Mouse (Mus musculus) neural tube, embryonic 11.5 days (tissue): ENCODE results near the gene Ccdc194. TPM values are rescaled to one million over a fixed set of nuclear protein-coding genes. Genes with fewer than 3 reads are reported as not detected.

Experiments
- ATAC-seq: fragments of 200-750 bp; cut with Nextera tagmentation; 2 replicates; pipeline ENCODE4 v1.8.0; 2017; ENCODE audit warnings: moderate number of reproducible peaks, mild to moderate bottlenecking, moderate TSS enrichment, moderate library complexity; ENCODE audit not compliant: insufficient read depth, low FRiP score, low TSS enrichment
- DNase-seq: peaks from one replicate; pipeline ENCODE4 v3.0.0-alpha.2; 2015; ENCODE audit warnings: low spot score
- H3K27ac ChIP-seq: fragments of 300-500 bp; sonication (generic); 2 replicates; pipeline ENCODE4 v1.5.1; 2014; ENCODE audit warnings: low read depth, mild to moderate bottlenecking, low read length
- H3K27me3 ChIP-seq: fragments of 300-500 bp; sonication (generic); 2 replicates; pipeline ENCODE4 v1.6.1; 2014; ENCODE audit warnings: mild to moderate bottlenecking, low read length, mixed read lengths; ENCODE audit not compliant: control insufficient read depth, insufficient read depth
- H3K36me3 ChIP-seq: fragments of 300-500 bp; sonication (generic); 2 replicates; pipeline ENCODE4 v1.6.1; 2014; ENCODE audit warnings: mild to moderate bottlenecking, low read length, moderate library complexity, mixed read lengths; ENCODE audit not compliant: control insufficient read depth, insufficient read depth
- H3K4me1 ChIP-seq: fragments of 300-500 bp; sonication (generic); 2 replicates; pipeline ENCODE4 v1.6.1; 2014; ENCODE audit warnings: low read length, mixed read lengths; ENCODE audit not compliant: control insufficient read depth, insufficient read depth
- H3K4me2 ChIP-seq: fragments of 300-500 bp; sonication (generic); 2 replicates; pipeline ENCODE4 v1.6.1; 2014; ENCODE audit warnings: low read depth, mild to moderate bottlenecking, moderate library complexity
- H3K4me3 ChIP-seq: fragments of 300-500 bp; sonication (generic); 2 replicates; pipeline ENCODE4 v1.5.1; 2014; ENCODE audit warnings: low read depth, low read length
- H3K9ac ChIP-seq: fragments of 300-500 bp; sonication (generic); 2 replicates; pipeline ENCODE4 v1.6.1; 2014; ENCODE audit warnings: mild to moderate bottlenecking, low read length
- H3K9me3 ChIP-seq: fragments of 300-500 bp; sonication (generic); 2 replicates; pipeline ENCODE4 v1.6.1; 2016; ENCODE audit warnings: low read length; ENCODE audit not compliant: control insufficient read depth
- WGBS: fragments of 180-500 bp; shearing (Covaris S2); extraction: QIAGEN DNeasy Blood & Tissue Kit; methylation state at CpG from one replicate; pipeline ENCODE4 v1.1.7; 2014; 5-methylcytosine and 5-hydroxymethylcytosine counted together
- polyA plus RNA-seq: library from polyadenylated mRNA; unstranded; fragments of >200 nt; fragmentation: Nextera tagmentation; extraction: Ambion mirVana; gene quantifications from 2 replicates; pipeline ENCODE4 v1.2.1, GENCODE M21; 2014

The Ccdc194 gene
- polyA plus RNA-seq, 1 experiment from 2014 or later = 0.16 TPM

DNA sequence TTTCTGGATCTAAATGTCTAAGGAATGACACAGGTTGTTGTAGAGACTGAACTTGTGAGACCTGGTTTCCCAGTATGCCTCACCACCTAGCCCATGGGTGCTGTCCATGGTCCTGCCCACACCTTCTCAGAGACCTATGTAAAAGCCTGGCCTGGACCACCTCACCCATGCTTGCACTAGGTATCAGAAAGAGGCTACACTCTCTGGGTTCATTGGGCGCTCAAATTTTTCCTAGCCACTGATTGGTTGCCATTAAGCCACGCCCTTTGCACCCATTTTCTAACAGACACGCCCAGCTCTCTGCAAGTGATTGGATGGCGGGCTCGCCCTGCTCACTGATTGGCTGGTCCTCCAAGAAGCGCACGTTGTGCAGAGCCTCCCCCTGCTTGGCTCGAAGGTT lies 41.6 kb downstream of the Ccdc194 start:
- Histone ChIP-seq H3K9me3 (no peaks in the 10 kb centered on the region), H3K36me3 (peaks cover 2% of the 10 kb centered on the region), H3K4me3 (no peak overlapping the region), H3K4me1 (peaks cover 4% of the 10 kb centered on the region), H3K9ac (no peak overlapping the region), H3K27ac (no peak overlapping the region), H3K4me2 (no peak overlapping the region), H3K27me3 (no peaks in the 10 kb centered on the region)
- DNase-seq = no peak
- WGBS = 44% methylated on average over 8 of the region's 8 CpGs
- no peak for ATAC-seq

- no peak overlapping the region for H3K4me3 ChIP-seq
- no peak overlapping the region for H3K9ac ChIP-seq
- H3K27me3 ChIP-seq = no peaks in the 10 kb centered on the region
- peaks cover 8% of the 10 kb centered on the region for H3K36me3 ChIP-seq
- no peak for DNase-seq
- peaks cover 9% of the 10 kb centered on the region; the same call in 1 of the 2 replicates for H3K4me1 ChIP-seq
- H3K4me2 ChIP-seq = no peak overlapping the region
- 89% methylated on average over 11 of the region's 11 CpGs for WGBS
- H3K27ac ChIP-seq = no peak overlapping the region
- no peaks in the 10 kb centered on the region for H3K9me3 ChIP-seq
- ATAC-seq = no peak
Measured at GRCm38 (mm10) chr8:71478943-71479342, 46.6 kb downstream of the Ccdc194 start.

DNA sequence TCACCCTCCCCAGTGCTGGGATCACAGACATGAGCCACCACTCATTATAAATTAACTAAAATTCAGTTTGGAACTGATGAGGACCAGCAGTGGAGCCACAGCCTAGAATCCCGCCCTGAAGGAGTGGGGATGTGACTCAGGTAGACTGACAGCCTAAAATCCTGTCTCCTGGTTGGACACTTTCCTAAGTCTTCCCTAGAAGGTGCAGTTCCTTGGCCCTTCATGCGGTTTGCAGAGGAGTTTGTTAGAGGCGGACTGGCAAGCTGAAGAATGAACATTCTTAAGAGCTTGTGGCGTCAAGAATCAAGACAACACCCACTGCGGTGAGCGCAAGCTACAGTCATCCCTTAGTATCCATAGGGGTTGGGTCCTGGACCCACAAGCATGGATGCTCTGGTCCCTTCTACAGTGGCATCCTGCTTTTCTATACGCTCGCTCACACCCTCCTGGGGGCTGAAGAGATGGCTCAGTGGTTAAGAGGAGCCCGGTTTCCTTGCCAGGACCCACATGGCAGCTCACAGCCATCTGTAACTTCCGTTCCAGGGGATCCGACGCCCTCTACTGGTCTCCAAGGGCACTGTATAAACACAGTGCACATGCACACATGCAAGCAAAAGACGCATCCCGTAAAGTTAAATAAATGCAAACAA lies 48.2 kb downstream of the Ccdc194 start:
- peak; percentile 47 for DNase-seq

DNA sequence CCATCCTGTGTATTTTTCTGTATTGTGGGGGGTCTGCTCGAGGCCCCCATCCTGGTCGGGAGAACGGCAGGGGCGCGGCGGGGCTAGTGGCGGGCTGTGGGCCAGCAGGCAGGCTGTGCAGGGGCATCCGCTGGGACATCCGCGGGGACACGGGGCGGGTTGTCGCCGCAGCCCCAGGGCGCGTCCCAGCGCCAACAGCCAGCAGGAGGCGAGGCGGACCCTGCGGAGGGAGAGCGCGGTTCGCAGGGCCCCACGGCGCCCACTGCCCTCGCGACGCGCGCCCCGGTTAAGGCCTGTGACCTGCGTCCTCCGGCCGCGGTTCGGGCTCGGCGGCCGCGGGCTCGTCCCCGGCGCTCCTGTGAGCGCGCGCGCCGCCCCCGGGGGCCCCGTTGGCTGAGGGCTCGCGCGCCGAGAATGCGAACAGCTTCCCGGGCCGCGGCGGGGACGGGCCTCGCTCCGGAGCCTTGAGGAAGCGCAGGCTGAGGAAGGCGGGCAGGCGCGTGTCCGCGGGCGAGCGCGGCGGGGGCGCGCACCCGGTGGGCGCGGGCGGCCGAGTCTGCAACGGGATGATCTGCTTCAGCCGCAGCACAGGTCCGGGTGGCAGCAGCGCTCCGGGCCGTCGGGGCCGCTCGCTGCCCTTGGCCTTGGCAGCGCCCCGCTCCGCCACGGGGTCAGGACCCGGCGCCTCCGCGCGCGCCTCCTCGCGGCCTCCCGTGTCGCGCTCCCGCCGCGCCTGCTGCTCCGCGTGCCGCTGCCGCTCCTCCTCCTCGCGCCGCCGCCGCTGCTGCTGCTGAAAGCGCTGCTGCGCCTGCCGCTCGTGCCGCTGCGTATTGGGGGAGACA lies 49.2 kb downstream of the Ccdc194 start:
- peaks cover 13% of the 10 kb centered on the region for H3K36me3 ChIP-seq
- H3K4me1 ChIP-seq = peaks cover 9% of the 10 kb centered on the region; the same call in 1 of the 2 replicates
- H3K27ac ChIP-seq = peak overlapping the region; percentile 82
- DNase-seq (peak; percentile 85), ATAC-seq (peak; percentile 56)
- H3K27me3 ChIP-seq = no peaks in the 10 kb centered on the region
- H3K9ac ChIP-seq = peak overlapping the region; percentile 71
- under 1% methylated on average over 71 of the region's 121 CpGs for WGBS
- H3K4me2 ChIP-seq = peak overlapping the region; percentile 89
- no peaks in the 10 kb centered on the region for H3K9me3 ChIP-seq
- H3K4me3 ChIP-seq = peak overlapping the region; percentile 50

More for the DNA sequence above, 48.2 kb downstream of the Ccdc194 start:
- Histone ChIP-seq H3K27me3 (no peaks in the 10 kb centered on the region), H3K4me2 (peak overlapping the region; percentile 89), H3K9me3 (no peaks in the 10 kb centered on the region), H3K36me3 (peaks cover 10% of the 10 kb centered on the region), H3K4me1 (peaks cover 9% of the 10 kb centered on the region; the same call in 1 of the 2 replicates), H3K9ac (no peak overlapping the region), H3K4me3 (peak overlapping the region; percentile 50), H3K27ac (peak overlapping the region; percentile 82; the same call in 1 of the 2 replicates)
- WGBS = 43% methylated on average over 14 of the region's 14 CpGs
- ATAC-seq = 0 out of 2 replicates have a peak, but pooled peaks have one; percentile 3

DNA sequence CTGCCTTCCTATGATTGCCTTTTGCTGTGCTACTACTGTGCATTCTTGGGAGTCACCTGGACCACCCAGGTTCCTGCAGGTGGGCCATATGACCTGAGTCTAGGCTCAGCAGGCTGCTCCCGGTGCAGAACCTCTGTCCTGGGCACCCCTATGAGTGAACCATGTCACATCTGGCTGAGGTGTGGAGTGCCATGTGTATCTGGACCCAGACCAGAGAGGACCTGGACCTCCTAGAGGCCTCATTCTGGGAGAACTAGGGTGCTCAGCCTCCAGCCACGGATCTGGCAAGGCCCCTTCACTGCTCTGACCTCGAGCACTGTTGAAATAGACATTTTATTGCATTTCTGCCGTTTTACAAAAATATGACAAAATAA lies 49.8 kb downstream of the Ccdc194 start:
- H3K36me3 ChIP-seq = peaks cover 13% of the 10 kb centered on the region
- WGBS = 27% methylated on average over 4 of the region's 4 CpGs
- H3K4me3 ChIP-seq = peak overlapping the region; percentile 50
- peaks cover 9% of the 10 kb centered on the region; the same call in 1 of the 2 replicates for H3K4me1 ChIP-seq
- H3K4me2 ChIP-seq = peak overlapping the region; percentile 89
- H3K9me3 ChIP-seq = no peaks in the 10 kb centered on the region
- peak overlapping the region; percentile 82; the same call in 1 of the 2 replicates for H3K27ac ChIP-seq
- H3K27me3 ChIP-seq = no peaks in the 10 kb centered on the region
- peak overlapping the region; percentile 71 for H3K9ac ChIP-seq
- 0 out of 2 replicates have a peak, but pooled peaks have one; percentile 25 for ATAC-seq
- DNase-seq = no peak

GRCm38 (mm10) chr8:71474785-71475701 lies 50.5 kb downstream of the Ccdc194 start:
- no peak for DNase-seq
- no peaks in the 10 kb centered on the region for H3K27me3 ChIP-seq
- peak overlapping the region; percentile 71; the same call in 1 of the 2 replicates for H3K9ac ChIP-seq
- 87% methylated on average over 25 of the region's 25 CpGs for WGBS
- peak overlapping the region; percentile 50; the same call in 1 of the 2 replicates for H3K4me3 ChIP-seq
- ATAC-seq = no peak
- H3K4me2 ChIP-seq = no peak overlapping the region
- no peak overlapping the region for H3K27ac ChIP-seq
- no peaks in the 10 kb centered on the region for H3K9me3 ChIP-seq
- H3K36me3 ChIP-seq = peaks cover 13% of the 10 kb centered on the region
- H3K4me1 ChIP-seq = peaks cover 10% of the 10 kb centered on the region

GRCm38 (mm10) chr8:71474344-71474743 lies 51.2 kb downstream of the Ccdc194 start:
- peaks cover 13% of the 10 kb centered on the region for H3K36me3 ChIP-seq
- peaks cover 13% of the 10 kb centered on the region for H3K4me1 ChIP-seq
- H3K27ac ChIP-seq = no peak overlapping the region
- no peak overlapping the region for H3K4me2 ChIP-seq
- H3K9ac ChIP-seq = no peak overlapping the region
- H3K9me3 ChIP-seq = no peaks in the 10 kb centered on the region
- H3K4me3 ChIP-seq = no peak overlapping the region
- H3K27me3 ChIP-seq = no peaks in the 10 kb centered on the region
- ATAC-seq = no peak
- DNase-seq = no peak
- 94% methylated on average over 16 of the region's 18 CpGs for WGBS
